Comparison of ENCODE assay signal across 21 mouse cellular contexts in genomic region chr19:47989575-47989891, GRCm38 (mm10). TPM values are rescaled to one million over a fixed set of nuclear protein-coding genes. Genes with fewer than 3 reads are reported as not detected.
A peak's percentile ranks its signal among the peaks of the same experiment; 100 is the strongest.
DNase-seq lines count a peak whose midpoint lies in the region; ATAC-seq and TF ChIP-seq lines count a peak whose summit lies in the region.
"Had no signal": no experiment of that assay in that cellular context is flagged by ENCODE, and none has a peak within 500 bp of the region (broad histone marks: within the 10 kb centered on the region; RNA-seq: fewer than 3 reads in every experiment).

No protein-coding gene starts in this region.

- H3K4me3 ChIP-seq in hindbrain, embryonic 12.5 days: no peak overlapping the region
- H3K4me3 ChIP-seq in hindbrain, postnatal 0 days (ENCODE audit: low read length): no peak overlapping the region
- no peak overlapping the region for H3K4me3 ChIP-seq in midbrain, embryonic 12.5 days
- H3K4me3 ChIP-seq in midbrain, embryonic 14.5 days (replicated peaks; ENCODE audit: low read depth, low read length): no peak overlapping the region
- H3K4me3 ChIP-seq in CH12.LX (replicated peaks in 1 of 3; ENCODE audit: low read depth in 2 of 3, low read length in 2 of 3, poor library complexity in 1 of 3): no peak overlapping the region
- H3K4me3 ChIP-seq in hindbrain, embryonic 14.5 days (replicated peaks; ENCODE audit: low read length): no peak overlapping the region
- H3K4me3 ChIP-seq: embryonic facial prominence, embryonic 12.5 days; forebrain, embryonic 15.5 days; heart, adult 2 months; heart, embryonic 15.5 days; hindbrain, embryonic 15.5 days had no signal

- no peaks in the 10 kb centered on the region for H3K79me2 ChIP-seq in CH12.LX (replicated peaks; ENCODE audit: control insufficient read depth, extremely low read depth, insufficient read depth, poor library complexity, severe bottlenecking)

- no peak for TF ChIP-seq CTCF in hindbrain, postnatal 0 days (IDR thresholded peaks at IDR 0.05; ENCODE audit: low read depth)
- no peak for TF ChIP-seq CTCF in CH12.LX (conservative IDR thresholded peaks at IDR 0.05 in 1 of 2, IDR thresholded peaks at IDR 0.05 in 1 of 2; ENCODE audit: low read depth in 2 of 2, low read length in 2 of 2)

- H3K27ac ChIP-seq in hindbrain, embryonic 12.5 days: peak overlapping the region; percentile 72
- no peak overlapping the region for H3K27ac ChIP-seq in hindbrain, postnatal 0 days
- peak overlapping the region; percentile 43; the same call in 1 of the 2 replicates for H3K27ac ChIP-seq in midbrain, embryonic 12.5 days (replicated peaks)
- H3K27ac ChIP-seq in midbrain, embryonic 14.5 days (replicated peaks; ENCODE audit: low read depth, low read length): no peak overlapping the region
- no peak overlapping the region for H3K27ac ChIP-seq in CH12.LX (ENCODE audit: insufficient read depth, low read depth)
- no peak overlapping the region for H3K27ac ChIP-seq in hindbrain, embryonic 14.5 days
- H3K27ac ChIP-seq: embryonic facial prominence, embryonic 12.5 days; forebrain, embryonic 15.5 days; heart, adult 2 months; heart, embryonic 15.5 days had no signal

- DNase-seq in hindbrain, postnatal 0 days (ENCODE audit: low spot score): no peak
- DNase-seq in midbrain, embryonic 14.5 days: no peak
- DNase-seq in CH12.LX (ENCODE audit: extremely low read depth): no peak
- no peak for DNase-seq in hindbrain, embryonic 14.5 days (ENCODE audit: low spot score)
- DNase-seq: adrenal gland, adult 8-10 months; adrenal gland, postnatal 36 days; cerebellum, adult 2 months; gastrocnemius, postnatal 10 days; heart, adult 2 months; heart, postnatal 14 days had no signal

- in situ Hi-C loops in CH12.LX (cut with MboI; ENCODE audit: low pct_ligation_motif_present, low pct_unique_long_range_greater_than_20kb, low sequenced_read_pairs): no loop called here

- peaks cover 3% of the 10 kb centered on the region; the same call in 1 of the 2 replicates for H3K9me3 ChIP-seq in hindbrain, embryonic 12.5 days (replicated peaks)
- no peaks in the 10 kb centered on the region for H3K9me3 ChIP-seq in hindbrain, postnatal 0 days (ENCODE audit: low read length)
- H3K9me3 ChIP-seq in midbrain, embryonic 12.5 days: no peaks in the 10 kb centered on the region
- H3K9me3 ChIP-seq in midbrain, embryonic 14.5 days (ENCODE audit: control insufficient read depth, low read length): no peaks in the 10 kb centered on the region
- no peaks in the 10 kb centered on the region for H3K9me3 ChIP-seq in CH12.LX (replicated peaks; ENCODE audit: low read length)
- H3K9me3 ChIP-seq in hindbrain, embryonic 14.5 days (ENCODE audit: control insufficient read depth, low read length): no peaks in the 10 kb centered on the region
- H3K9me3 ChIP-seq: embryonic facial prominence, embryonic 12.5 days; forebrain, embryonic 15.5 days; heart, embryonic 15.5 days; hindbrain, embryonic 15.5 days had no signal

- TF ChIP-seq POLR2A in CH12.LX (IDR thresholded peaks at IDR 0.05; ENCODE audit: low read depth, low read length): no peak

- no peak overlapping the region for H3K4me2 ChIP-seq in hindbrain, embryonic 12.5 days (replicated peaks)
- H3K4me2 ChIP-seq in hindbrain, postnatal 0 days (ENCODE audit: low read depth, low read length): no peak overlapping the region
- no peak overlapping the region for H3K4me2 ChIP-seq in midbrain, embryonic 12.5 days (replicated peaks)
- no peak overlapping the region for H3K4me2 ChIP-seq in midbrain, embryonic 14.5 days (ENCODE audit: low read length)
- H3K4me2 ChIP-seq in CH12.LX (ENCODE audit: insufficient read depth, low read depth, poor library complexity, severe bottlenecking): 0 out of 2 replicates have a peak overlapping the region, but pooled peaks have one; percentile 4
- H3K4me2 ChIP-seq in hindbrain, embryonic 14.5 days (replicated peaks): no peak overlapping the region
- H3K4me2 ChIP-seq: embryonic facial prominence, embryonic 12.5 days; forebrain, embryonic 15.5 days; heart, embryonic 11.5 days; heart, embryonic 15.5 days; hindbrain, embryonic 15.5 days had no signal

- no peaks in the 10 kb centered on the region for H3K27me3 ChIP-seq in hindbrain, embryonic 12.5 days
- H3K27me3 ChIP-seq in hindbrain, postnatal 0 days (ENCODE audit: insufficient read depth, low read length): no peaks in the 10 kb centered on the region
- H3K27me3 ChIP-seq in midbrain, embryonic 12.5 days: no peaks in the 10 kb centered on the region
- no peaks in the 10 kb centered on the region for H3K27me3 ChIP-seq in midbrain, embryonic 14.5 days (ENCODE audit: control insufficient read depth, insufficient read depth, low read length)
- peaks cover 19% of the 10 kb centered on the region for H3K27me3 ChIP-seq in CH12.LX (replicated peaks)
- H3K27me3 ChIP-seq in hindbrain, embryonic 14.5 days (ENCODE audit: control insufficient read depth, insufficient read depth, low read length): no peaks in the 10 kb centered on the region
- H3K27me3 ChIP-seq: forebrain, embryonic 15.5 days; hindbrain, embryonic 15.5 days had no signal

- H3K36me3 ChIP-seq in hindbrain, embryonic 12.5 days: no peaks in the 10 kb centered on the region
- no peaks in the 10 kb centered on the region for H3K36me3 ChIP-seq in hindbrain, postnatal 0 days (ENCODE audit: insufficient read depth, low read length)
- H3K36me3 ChIP-seq in midbrain, embryonic 12.5 days: no peaks in the 10 kb centered on the region
- no peaks in the 10 kb centered on the region for H3K36me3 ChIP-seq in midbrain, embryonic 14.5 days (ENCODE audit: control insufficient read depth, insufficient read depth, low read length)
- H3K36me3 ChIP-seq in CH12.LX (replicated peaks in 1 of 2; ENCODE audit: control insufficient read depth in 1 of 2, insufficient read depth in 1 of 2, low read length in 1 of 2): no peaks in the 10 kb centered on the region
- no peaks in the 10 kb centered on the region for H3K36me3 ChIP-seq in hindbrain, embryonic 14.5 days (replicated peaks; ENCODE audit: control insufficient read depth, insufficient read depth)
- H3K36me3 ChIP-seq: embryonic facial prominence, embryonic 12.5 days; forebrain, embryonic 15.5 days; G1E; heart, embryonic 15.5 days; hindbrain, embryonic 15.5 days had no signal

- peaks cover 8% of the 10 kb centered on the region; the same call in 1 of the 2 replicates for H3K4me1 ChIP-seq in hindbrain, embryonic 12.5 days
- H3K4me1 ChIP-seq in hindbrain, postnatal 0 days (ENCODE audit: insufficient read depth, low read length): no peaks in the 10 kb centered on the region
- H3K4me1 ChIP-seq in midbrain, embryonic 12.5 days: no peaks in the 10 kb centered on the region
- no peaks in the 10 kb centered on the region; the same call in 1 of the 2 replicates for H3K4me1 ChIP-seq in midbrain, embryonic 14.5 days (ENCODE audit: control insufficient read depth, insufficient read depth, low read length)
- peaks cover 2 to 16% of the 10 kb centered on the region in 2 experiments for H3K4me1 ChIP-seq in CH12.LX (ENCODE audit: control insufficient read depth in 1 of 2, insufficient read depth in 2 of 2)
- H3K4me1 ChIP-seq in hindbrain, embryonic 14.5 days (replicated peaks; ENCODE audit: control insufficient read depth, insufficient read depth, low read length): no peaks in the 10 kb centered on the region
- H3K4me1 ChIP-seq: embryonic facial prominence, embryonic 12.5 days; forebrain, embryonic 15.5 days; heart, embryonic 15.5 days had no signal

- no peak overlapping the region for H3K9ac ChIP-seq in hindbrain, embryonic 12.5 days
- H3K9ac ChIP-seq in hindbrain, postnatal 0 days (replicated peaks; ENCODE audit: low read length): no peak overlapping the region
- no peak overlapping the region for H3K9ac ChIP-seq in midbrain, embryonic 12.5 days (replicated peaks)
- H3K9ac ChIP-seq in midbrain, embryonic 14.5 days (replicated peaks; ENCODE audit: low read length): no peak overlapping the region
- H3K9ac ChIP-seq in CH12.LX (ENCODE audit: insufficient read depth, low read depth): no peak overlapping the region
- H3K9ac ChIP-seq in hindbrain, embryonic 14.5 days: no peak overlapping the region
- H3K9ac ChIP-seq: embryonic facial prominence, embryonic 12.5 days; forebrain, embryonic 15.5 days; heart, embryonic 15.5 days; hindbrain, embryonic 15.5 days had no signal

- TF ChIP-seq RAD21 in CH12.LX (IDR thresholded peaks at IDR 0.05; ENCODE audit: low read depth, low read length): no peak

- WGBS in hindbrain, embryonic 12.5 days: 64% methylated on average over 4 of the region's 4 CpGs
- 74% methylated on average over 4 of the region's 4 CpGs for WGBS in hindbrain, postnatal 0 days
- WGBS in midbrain, embryonic 12.5 days: 70% methylated on average over 4 of the region's 4 CpGs
- 70% methylated on average over 4 of the region's 4 CpGs for WGBS in midbrain, embryonic 14.5 days
- 60% methylated on average over 4 of the region's 4 CpGs for WGBS in hindbrain, embryonic 14.5 days

- ATAC-seq in hindbrain, embryonic 12.5 days (ENCODE audit: low FRiP score): no peak; the same call in 1 of the 2 replicates
- ATAC-seq in hindbrain, postnatal 0 days: no peak
- ATAC-seq in midbrain, embryonic 12.5 days (ENCODE audit: low FRiP score, low read depth): no peak
- no peak for ATAC-seq in midbrain, embryonic 14.5 days (ENCODE audit: low FRiP score, low TSS enrichment)
- peak; percentile 2; the same call in 1 of the 2 replicates for ATAC-seq in hindbrain, embryonic 14.5 days (ENCODE audit: low FRiP score)
- ATAC-seq: forebrain, embryonic 15.5 days had no signal

- TF ChIP-seq EP300 in CH12.LX (IDR thresholded peaks at IDR 0.05; ENCODE audit: low read length): no peak

- dilution Hi-C loops in CH12.LX (cut with MboI; ENCODE audit: extremely low pct_ligation_motif_present, extremely low pct_unique_long_range_greater_than_20kb, low sequenced_read_pairs): no loop called here

TF ChIP-seq in CH12.LX, 34 proteins besides CTCF, POLR2A, EP300 and RAD21 (continues in another document):
- TF ChIP-seq CHD1 (IDR thresholded peaks at IDR 0.05; ENCODE audit: low read depth, low read length) (no peak), RCOR1 (conservative IDR thresholded peaks at IDR 0.05; ENCODE audit: low read depth, low read length) (no peak), TCF12 (IDR thresholded peaks at IDR 0.05; ENCODE audit: low read depth, low read length) (no peak), MXI1 (IDR thresholded peaks at IDR 0.05; ENCODE audit: low read depth, low read length) (no peak), BHLHE40 (IDR thresholded peaks at IDR 0.05; ENCODE audit: low read depth, low read length) (no peak)

RNA-seq across cellular contexts. Expression of gene Cfap58, which starts 52.1 kb away (rescaled TPM):
- 0.30 and 0.72 TPM in 2 replicates for polyA plus RNA-seq in hindbrain, embryonic 12.5 days (2016; fragmentation: Nextera tagmentation; extraction: Ambion mirVana)
- total RNA-seq in hindbrain, postnatal 0 days (2014; rRNA removed): 0.26 TPM in 1 of 2 replicates, not detected in the other
- 0.68 TPM in 2 replicates for polyA plus RNA-seq in hindbrain, postnatal 0 days (2015; fragmentation: Nextera tagmentation; extraction: Ambion mirVana)
- 0.20 and 0.27 TPM in 2 replicates for polyA plus RNA-seq in midbrain, embryonic 12.5 days (2016; fragmentation: Nextera tagmentation; extraction: Ambion mirVana)
- 0.47 and 0.89 TPM in 2 replicates for polyA plus RNA-seq in midbrain, embryonic 14.5 days (2014; fragmentation: Nextera tagmentation; extraction: Ambion mirVana)
- 0.17 TPM in 1 of 2 replicates, not detected in the other for total RNA-seq in CH12.LX (2012; rRNA removed)
- total RNA-seq in CH12.LX (2014; rRNA removed): 0.13 and 0.15 TPM in 2 replicates
- polyA plus RNA-seq in CH12.LX (2012; ENCODE audit: insufficient read length, low read depth): 0.27 and 0.33 TPM in 2 replicates
- 0.46 and 1.1 TPM in 2 replicates for polyA plus RNA-seq in hindbrain, embryonic 14.5 days (2014; fragmentation: Nextera tagmentation; extraction: Ambion mirVana)
- total RNA-seq: G1E; gastrocnemius, postnatal 10 days; gastrocnemius, postnatal 4 days had no signal
- polyA plus RNA-seq: embryonic facial prominence, embryonic 12.5 days; forebrain, embryonic 11.5 days; G1E; intestine, embryonic 14.5 days had no signal

Comparison
In these comparisons a context has a peak if more than half of its experiments do, and no peak if none do; other contexts are left out.
1. H3K27ac ChIP-seq: peak in hindbrain, embryonic 12.5 days (single experiment) and midbrain, embryonic 12.5 days (single experiment); none in hindbrain, postnatal 0 days (single experiment), midbrain, embryonic 14.5 days (single experiment), CH12.LX (single experiment) and hindbrain, embryonic 14.5 days (single experiment).